Comparison of ENCODE assay signal across 9 mouse cellular contexts in the genomic region with DNA sequence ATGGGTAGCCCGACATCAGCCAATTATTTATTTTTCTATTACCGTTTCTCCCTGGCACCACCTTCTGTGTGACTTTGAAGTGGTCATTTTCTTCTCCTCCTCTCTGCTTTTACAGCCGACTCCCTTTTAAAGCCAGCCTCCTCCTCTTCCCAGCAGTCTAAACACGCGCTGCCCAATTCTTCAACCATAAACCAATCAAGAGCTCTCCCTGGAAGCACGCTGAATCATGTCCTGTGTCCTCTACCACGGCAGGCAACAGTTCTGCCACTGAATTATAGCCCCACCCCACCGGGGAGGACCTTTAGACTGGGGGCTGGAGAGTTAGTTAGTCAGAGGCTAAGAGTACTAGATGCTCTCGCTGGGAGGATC. TPM values are rescaled to one million over a fixed set of nuclear protein-coding genes. Genes with fewer than 3 reads are reported as not detected.
A peak's percentile ranks its signal among the peaks of the same experiment; 100 is the strongest.
DNase-seq lines count a peak whose midpoint lies in the region; ATAC-seq lines count a peak whose summit lies in the region.
"Had no signal": no experiment of that assay in that cellular context is flagged by ENCODE, and none has a peak within 500 bp of the region (broad histone marks: within the 10 kb centered on the region; RNA-seq: fewer than 3 reads in every experiment).

No protein-coding gene starts in this region.

- H3K9ac ChIP-seq in heart, embryonic 14.5 days (ENCODE audit: low read length), result no peak overlapping the region
- H3K9ac ChIP-seq: lung, embryonic 15.5 days had no signal

- WGBS in heart, embryonic 14.5 days, result 49% methylated on average over 9 of the region's 9 CpGs
- 3% methylated on average over 9 of the region's 9 CpGs for WGBS in large intestine, adult 2 months

- H3K4me2 ChIP-seq in heart, embryonic 14.5 days (ENCODE audit: low read length), result peak overlapping the region; percentile 12; the same call in 1 of the 2 replicates
- H3K4me2 ChIP-seq: lung, embryonic 15.5 days had no signal

- H3K27me3 ChIP-seq in heart, embryonic 14.5 days (ENCODE audit: control insufficient read depth, insufficient read depth, low read length), result no peaks in the 10 kb centered on the region
- H3K27me3 ChIP-seq: lung, embryonic 15.5 days had no signal

- peaks cover 11 to 13% of the 10 kb centered on the region in 2 experiments for H3K4me1 ChIP-seq in heart, embryonic 14.5 days (ENCODE audit: control insufficient read depth in 2 of 2, insufficient read depth in 2 of 2, low read length in 2 of 2)

- H3K9me3 ChIP-seq in heart, embryonic 14.5 days (ENCODE audit: control insufficient read depth, low read length), result no peaks in the 10 kb centered on the region
- H3K9me3 ChIP-seq: lung, embryonic 15.5 days had no signal

- ATAC-seq in heart, embryonic 14.5 days (ENCODE audit: insufficient number of reproducible peaks, insufficient read depth, low FRiP score, low read depth), result no peak

- H3K4me3 ChIP-seq in heart, embryonic 14.5 days (ENCODE audit: control insufficient read depth in 1 of 2, insufficient read depth in 1 of 2, low read depth in 1 of 2, low read length in 2 of 2), result no peak overlapping the region
- H3K4me3 ChIP-seq: lung, embryonic 15.5 days had no signal

- H3K27ac ChIP-seq in heart, embryonic 14.5 days (replicated peaks in 1 of 2; ENCODE audit: control insufficient read depth in 1 of 2, insufficient read depth in 1 of 2, low read depth in 2 of 2, low read length in 2 of 2), result peak overlapping the region; percentile 15 to 41; a peak in 2 of 4 replicates
- H3K27ac ChIP-seq: lung, embryonic 15.5 days had no signal

- peak; percentile 66 for DNase-seq in 3134 (ENCODE audit: extremely low read depth, insufficient read length, low spot score)
- peak; percentile 57 for DNase-seq in adrenal gland, adult 8-10 months
- peak; percentile 81 for DNase-seq in large intestine, adult 2 months (ENCODE audit: low read depth, low spot score)
- peak; percentile 84 for DNase-seq in yolk sac, embryonic 10.5 days (ENCODE audit: low spot score)
- no peak for DNase-seq in frontal cortex, postnatal 25 days (ENCODE audit: low spot score in 2 of 2)
- no peak for DNase-seq in thymus, postnatal 10 days (ENCODE audit: low spot score in 2 of 2)
- DNase-seq in layer of hippocampus, postnatal 14 days (ENCODE audit: low spot score in 2 of 2), result no peak

- no peaks in the 10 kb centered on the region for H3K36me3 ChIP-seq in heart, embryonic 14.5 days (ENCODE audit: control insufficient read depth, insufficient read depth, low read length)
- H3K36me3 ChIP-seq: lung, embryonic 15.5 days had no signal

RNA-seq across cellular contexts. Expression of gene Vps26c, which starts 10.5 kb away (rescaled TPM):
- 10 to 100 TPM; 54.3 to 68.1 (median 64.4) TPM for total RNA-seq in adrenal gland, adult 8-10 months (2022)
- 49.4 and 56.3 TPM in 2 replicates for polyA plus RNA-seq in heart, embryonic 14.5 days (2014; fragmentation: Nextera tagmentation; extraction: Ambion mirVana)
- 33.0 and 37.0 TPM in 2 replicates for polyA plus RNA-seq in large intestine, adult 2 months (2012; rRNA removed)
- 10 to 100 TPM; 35.1 to 35.6 TPM for total RNA-seq in layer of hippocampus, postnatal 14 days (2021)

RNA-seq across cellular contexts. Expression of gene Dyrk1a, which starts 32.7 kb away (rescaled TPM):
- 10 to 100 TPM; 62.2 to 78.6 (median 69.6) TPM for total RNA-seq in adrenal gland, adult 8-10 months (2022)
- 12.2 and 12.3 TPM in 2 replicates for polyA plus RNA-seq in heart, embryonic 14.5 days (2014; fragmentation: Nextera tagmentation; extraction: Ambion mirVana)
- polyA plus RNA-seq in large intestine, adult 2 months (2012; rRNA removed), result 24.5 and 44.2 TPM in 2 replicates
- 10 to 100 TPM; 83.0 to 84.1 TPM for total RNA-seq in layer of hippocampus, postnatal 14 days (2021)

Comparison
In these comparisons a context has a peak if more than half of its experiments do, and no peak if none do; other contexts are left out.
1. DNase-seq: peak in 3134 (single experiment), adrenal gland, adult 8-10 months (single experiment), large intestine, adult 2 months (single experiment) and yolk sac, embryonic 10.5 days (single experiment); none in frontal cortex, postnatal 25 days (0 of 2), thymus, postnatal 10 days (0 of 2) and layer of hippocampus, postnatal 14 days (0 of 2).